Mouse (Mus musculus) neural tube, postnatal 0 days (tissue): Measurements from ENCODE around the gene Gm10961. TPM values are rescaled to one million over a fixed set of nuclear protein-coding genes. Genes with fewer than 3 reads are reported as not detected.

Source experiments
- polyA plus RNA-seq: library from polyadenylated mRNA; unstranded; fragments of >200 nt; fragmentation: Nextera tagmentation; extraction: Ambion mirVana; gene quantifications from 2 replicates; pipeline ENCODE4 v1.2.1, GENCODE M21; 2015

Gm10961 gene
- not detected in 2 replicates for polyA plus RNA-seq

DNA sequence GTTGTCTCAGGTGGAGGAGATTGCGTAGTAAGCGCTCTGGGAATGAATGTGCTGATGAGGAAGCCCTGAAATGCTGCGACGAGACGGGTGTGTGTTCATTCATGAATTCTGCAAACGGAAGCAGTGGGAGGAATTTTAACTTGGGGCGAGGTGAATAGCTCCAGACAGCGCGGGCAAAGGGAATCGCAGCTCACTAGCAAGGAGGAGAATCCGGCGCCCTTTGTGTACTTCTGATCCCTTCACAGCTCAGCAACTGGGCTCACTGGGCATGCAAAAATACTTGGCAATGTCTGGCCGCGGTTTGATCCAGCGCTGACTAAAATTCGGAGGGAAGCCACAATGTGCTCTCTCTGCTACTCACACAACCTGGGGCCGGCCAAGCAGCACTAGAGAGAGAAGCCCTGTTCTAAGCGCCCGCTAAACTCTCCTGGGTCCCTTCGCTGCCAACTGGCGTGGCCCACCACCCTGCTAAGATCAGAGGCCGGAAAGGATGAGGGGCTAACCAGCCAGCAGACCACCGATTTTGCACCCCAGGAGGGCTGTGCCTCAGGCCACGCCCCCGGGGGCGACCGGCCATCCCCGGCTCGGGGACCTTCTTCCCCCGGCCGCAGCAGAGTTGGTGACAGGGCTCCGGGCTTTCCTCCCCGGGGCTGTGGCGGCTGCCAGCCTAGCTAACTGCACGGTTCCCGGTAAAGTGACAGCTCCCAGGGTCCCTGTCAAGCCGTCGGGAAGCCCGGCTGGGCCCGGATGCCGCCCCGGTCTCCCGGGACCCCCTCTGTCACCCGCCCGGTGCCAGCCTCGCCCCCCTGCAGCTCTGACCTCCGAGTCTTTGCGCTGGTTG is at the start of gene Gm10961:
Gene Gm10961, plus strand, starts transcription at position 641 of the 841 bp plus-strand sequence.

DNA sequence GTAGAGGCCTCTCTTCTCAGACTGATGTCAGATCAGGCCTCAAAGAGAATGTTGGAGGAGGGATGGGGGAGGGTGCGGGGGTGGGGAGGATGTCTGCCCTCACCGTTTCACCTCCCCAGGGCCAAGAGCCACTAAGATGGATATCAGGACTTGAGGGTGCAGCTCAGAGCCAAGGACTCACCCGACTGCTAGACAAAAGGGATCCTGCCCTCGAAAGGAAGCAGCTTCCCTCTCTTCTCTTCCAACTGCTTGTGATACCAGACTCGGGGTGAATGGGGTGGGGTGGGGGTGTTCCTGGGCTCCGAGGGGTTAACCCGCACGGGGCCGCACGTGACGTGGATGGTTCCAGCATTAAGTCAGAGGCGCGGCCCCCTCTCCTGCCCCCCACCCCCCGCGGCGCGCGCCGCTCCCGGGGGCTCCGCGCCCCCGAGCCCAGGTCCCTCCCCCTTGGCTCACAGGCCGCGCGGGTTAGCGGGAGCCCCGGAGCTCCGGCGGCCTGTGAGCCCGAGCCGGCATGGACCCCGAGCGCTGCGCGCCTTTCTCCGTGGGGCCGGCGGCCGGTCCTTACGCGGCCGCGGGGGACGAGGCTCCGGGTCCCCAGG is 36.4 kb upstream of the Gm10961 start, which contains the start of gene Alx3:
Gene Alx3, plus strand, starts transcription at position 370 of the 602 bp plus-strand sequence.

GRCm38 (mm10) chr3:107631523-107631958 is 419 bp downstream of the Gm10961 start, which contains the start of gene Strip1:
TSS of gene Strip1 (minus strand) at chr3:107631694.

Other genes starting within 250 kb of the Gm10961 start
- 24.1 and 24.4 TPM in 2 replicates for gene Kcnc4, start 171.8 kb upstream of the Gm10961 start, polyA plus RNA-seq
- gene Slc6a17, start 113.3 kb upstream of the Gm10961 start, polyA plus RNA-seq = 18.3 and 21.4 TPM in 2 replicates
- not detected in 2 replicates for gene Ubl4b, start 76.2 kb upstream of the Gm10961 start, polyA plus RNA-seq
- gene Alx3, start 36.3 kb upstream of the Gm10961 start, polyA plus RNA-seq = not detected in 2 replicates
- 93.6 and 101 TPM in 2 replicates for gene Strip1, start 372 bp downstream of the Gm10961 start, polyA plus RNA-seq
- 153 and 158 TPM in 2 replicates for gene Ahcyl1, start 65.2 kb downstream of the Gm10961 start, polyA plus RNA-seq
- gene Csf1, start 129.1 kb downstream of the Gm10961 start, polyA plus RNA-seq = 11.9 and 14.0 TPM in 2 replicates
- gene Eps8l3, start 245.9 kb downstream of the Gm10961 start, polyA plus RNA-seq = not detected in 2 replicates